Mouse (Mus musculus) brown adipose tissue, adult 24 weeks (tissue): ENCODE results near the gene Tmem86b. TPM values are rescaled to one million over a fixed set of nuclear protein-coding genes. Genes with fewer than 3 reads are reported as not detected.

Experiments used
- polyA plus RNA-seq: library from polyadenylated mRNA; stranded (reverse); fragments of >200 nt; gene quantifications from 2 replicates; pipeline ENCODE4 v1.2.4, GENCODE M21; 2012; ENCODE audit not compliant: missing spikeins, insufficient read depth, insufficient read length

Gene Tmem86b
- polyA plus RNA-seq, 1 experiment, result 2.2 TPM

Other genes with a start within 250 kb of the Tmem86b start
- gene Gp6, start 233.7 kb downstream of the Tmem86b start, polyA plus RNA-seq, result not detected in 2 replicates
- gene Rdh13, start 185.8 kb downstream of the Tmem86b start, polyA plus RNA-seq, result 15.1 and 29.0 TPM in 2 replicates
- gene Eps8l1, start 170.7 kb downstream of the Tmem86b start, polyA plus RNA-seq, result 2.2 and 2.3 TPM in 2 replicates
- gene Ppp1r12c, start 129.7 kb downstream of the Tmem86b start, polyA plus RNA-seq, result 32.9 and 42.2 TPM in 2 replicates
- 25.6 and 40.1 TPM in 2 replicates for gene Tnnt1, start 115.0 kb downstream of the Tmem86b start, polyA plus RNA-seq
- gene Tnni3, start 107.2 kb downstream of the Tmem86b start, polyA plus RNA-seq, result not detected in 2 replicates
- gene Dnaaf3, start 99.0 kb downstream of the Tmem86b start, polyA plus RNA-seq, result not detected in 2 replicates
- gene Syt5, start 83.9 kb downstream of the Tmem86b start, polyA plus RNA-seq, result not detected in 2 replicates
- gene Ptprh, start 27.4 kb downstream of the Tmem86b start, polyA plus RNA-seq, result not detected in 2 replicates
- 31.0 and 46.4 TPM in 2 replicates for gene Ppp6r1, start 27.6 kb upstream of the Tmem86b start, polyA plus RNA-seq
- gene Hspbp1, start 53.6 kb upstream of the Tmem86b start, polyA plus RNA-seq, result 21.7 and 23.6 TPM in 2 replicates
- gene Brsk1, start 59.2 kb upstream of the Tmem86b start, polyA plus RNA-seq, result 0.63 TPM in 2 replicates
- gene Tmem150b, start 93.8 kb upstream of the Tmem86b start, polyA plus RNA-seq, result not detected in 2 replicates
- 20.0 and 25.7 TPM in 2 replicates for gene Kmt5c, start 108.7 kb upstream of the Tmem86b start, polyA plus RNA-seq
- 7.9 and 17.6 TPM in 2 replicates for gene Cox6b2, start 121.7 kb upstream of the Tmem86b start, polyA plus RNA-seq
- gene Fam71e2, start 139.9 kb upstream of the Tmem86b start, polyA plus RNA-seq, result not detected in 2 replicates
- gene Il11, start 151.4 kb upstream of the Tmem86b start, polyA plus RNA-seq, result not detected in 2 replicates
- gene Tmem190, start 151.5 kb upstream of the Tmem86b start, polyA plus RNA-seq, result not detected in 2 replicates
- gene Tmem238, start 158.2 kb upstream of the Tmem86b start, polyA plus RNA-seq, result 17.0 and 23.3 TPM in 2 replicates
- gene Rpl28, start 161.5 kb upstream of the Tmem86b start, polyA plus RNA-seq, result 347 and 411 TPM in 2 replicates
- gene Ube2s, start 181.2 kb upstream of the Tmem86b start, polyA plus RNA-seq, result 64.5 and 67.8 TPM in 2 replicates
- 0.40 and 0.42 TPM in 2 replicates for gene Shisa7, start 213.3 kb upstream of the Tmem86b start, polyA plus RNA-seq
- gene Isoc2b, start 238.8 kb upstream of the Tmem86b start, polyA plus RNA-seq, result 19.1 and 36.2 TPM in 2 replicates
- 55.3 and 59.3 TPM in 2 replicates for gene Isoc2a, start 245.7 kb upstream of the Tmem86b start, polyA plus RNA-seq